Mouse (Mus musculus) yolk sac, embryonic 10.5 days (tissue): ENCODE results near the gene Gpr19.
A peak's percentile ranks its signal among the peaks of the same experiment; 100 is the strongest.

Experiments used
- DNase-seq: peaks from one replicate; pipeline ENCODE4 v3.0.0-alpha.2; 2017; ENCODE audit warnings: low spot score

Gpr19 gene

DNA sequence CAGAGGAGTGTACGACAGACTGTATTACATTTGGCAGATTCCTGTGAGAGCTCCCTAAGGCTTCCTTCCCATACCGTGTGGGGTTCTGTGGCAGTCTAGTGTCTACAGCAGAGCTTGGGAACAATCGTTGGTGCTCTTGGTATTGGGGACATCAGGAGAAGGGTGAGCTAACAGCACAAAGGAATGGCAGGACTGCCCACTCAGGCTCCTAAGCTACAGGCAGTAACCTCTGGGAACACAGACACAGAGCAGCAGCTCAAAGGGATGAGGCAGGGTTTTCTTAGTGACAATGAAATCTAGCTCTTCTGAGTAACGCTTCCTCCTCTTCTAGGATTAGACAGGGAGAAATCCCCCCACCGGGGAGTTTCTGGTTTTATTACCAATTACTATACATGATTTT lies 11.4 kb downstream of the Gpr19 start:
- no peak for DNase-seq

DNA sequence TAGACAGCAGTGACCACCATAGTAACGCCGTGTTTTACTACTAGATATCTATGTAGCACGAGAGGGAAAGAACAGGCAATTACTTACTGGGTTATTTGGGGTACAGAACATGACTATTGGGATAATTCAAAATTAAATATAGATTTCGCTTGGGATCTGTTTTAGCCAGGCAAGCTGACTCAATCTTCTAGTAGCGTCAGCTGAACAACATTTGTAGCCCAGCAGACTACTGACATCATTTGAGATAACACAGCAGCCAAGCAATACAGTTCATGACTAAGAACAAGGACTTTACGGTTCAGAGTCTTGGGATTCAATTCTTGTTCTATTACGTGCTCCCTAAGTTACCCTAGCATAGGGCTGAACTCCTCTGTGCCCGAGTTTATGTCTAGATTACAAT lies 11.9 kb downstream of the Gpr19 start:
- no peak for DNase-seq

DNA sequence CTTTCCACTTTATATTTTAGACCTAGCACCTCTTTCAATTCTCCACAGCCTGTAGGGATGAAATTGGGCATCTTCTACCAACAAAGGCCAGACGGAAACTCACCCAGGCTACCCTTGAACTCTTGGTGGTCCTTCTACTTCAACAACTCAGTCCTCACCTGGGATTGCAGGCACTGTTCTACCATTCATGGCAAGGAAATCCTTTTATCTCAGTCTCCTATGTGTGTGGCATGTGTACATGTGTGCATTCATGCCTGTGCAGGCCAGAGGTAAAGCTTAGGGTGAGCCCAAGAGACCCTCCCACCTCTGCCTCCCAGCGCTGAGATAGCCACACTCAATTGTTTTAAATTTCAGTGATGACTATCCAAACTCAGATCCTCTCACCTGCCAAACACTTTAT lies 12.9 kb downstream of the Gpr19 start:
- no peak for DNase-seq

DNA sequence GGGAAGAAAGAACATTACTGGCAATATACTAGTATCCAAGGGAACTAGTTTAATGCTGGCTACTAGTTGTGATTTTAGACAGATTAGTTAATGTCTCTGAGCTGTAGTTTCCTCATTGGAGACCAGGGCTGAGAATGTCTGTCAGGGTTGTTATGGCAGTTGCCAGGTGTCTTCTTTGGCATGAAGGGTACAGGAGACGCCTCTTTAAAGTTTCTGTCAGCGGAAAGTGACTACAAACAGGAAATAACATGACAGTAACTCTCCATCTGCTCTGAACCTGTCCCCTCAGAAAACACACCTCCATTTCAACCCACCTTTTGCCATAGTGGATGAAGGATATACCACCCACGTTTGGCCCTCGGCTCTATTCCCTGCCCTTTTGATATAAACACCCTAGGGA lies 14.7 kb downstream of the Gpr19 start:
- no peak for DNase-seq

DNA sequence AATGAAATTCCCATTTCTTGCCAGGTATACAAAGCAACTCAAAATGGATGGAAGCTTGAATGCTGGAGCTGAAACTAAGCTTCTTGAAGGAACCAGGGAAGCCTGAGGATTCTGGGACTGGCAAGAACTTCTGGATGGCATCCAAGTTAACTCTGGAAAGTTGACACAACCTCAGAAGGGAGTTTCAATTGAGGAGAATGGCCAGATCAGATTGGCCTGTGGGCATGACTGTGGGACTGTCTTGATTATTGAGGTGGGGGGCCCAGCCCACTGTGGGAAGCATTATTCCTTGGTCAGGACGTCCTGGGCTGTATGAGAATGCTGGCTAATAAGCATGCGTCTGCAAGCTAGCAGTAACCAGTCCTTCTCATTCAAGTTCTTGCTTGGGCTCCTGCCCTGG lies 18.3 kb downstream of the Gpr19 start:
- no peak for DNase-seq

DNA sequence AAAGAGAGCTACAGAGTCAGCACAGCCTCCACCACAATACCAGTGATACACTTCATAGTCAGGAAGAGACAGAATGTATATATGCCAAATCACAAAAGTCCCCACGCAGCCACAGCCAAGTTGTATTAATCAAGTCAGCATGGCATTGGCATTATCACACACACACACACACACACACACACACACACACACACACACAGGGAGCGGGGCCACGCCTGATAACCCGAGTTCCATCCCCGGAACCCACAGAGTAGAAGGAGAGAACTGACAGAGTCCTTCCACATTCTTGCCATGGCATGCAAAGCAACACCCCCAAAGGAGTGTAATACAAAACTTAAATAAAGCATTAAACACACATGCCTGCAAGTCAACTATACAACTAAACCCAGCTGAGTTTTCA lies 18.8 kb downstream of the Gpr19 start:
- DNase-seq: no peak

DNA sequence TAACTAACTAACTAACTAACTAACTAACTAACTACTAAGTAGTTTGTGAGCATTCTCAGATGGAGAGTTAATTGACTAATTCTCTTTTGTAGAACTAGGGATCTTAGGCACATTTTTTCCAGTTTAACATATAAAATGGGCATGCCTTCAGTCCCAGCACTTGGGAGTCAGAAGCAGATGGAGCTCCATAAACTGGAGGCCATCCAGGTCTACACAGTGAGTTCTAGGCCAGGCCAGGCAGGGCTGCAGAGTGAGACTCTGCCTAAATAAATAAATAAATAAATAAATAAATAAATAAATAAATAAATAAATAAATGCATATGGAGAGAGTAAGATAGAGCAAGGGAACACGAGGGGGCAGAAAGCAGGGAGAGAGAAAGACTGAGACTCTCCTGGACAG lies 20.5 kb downstream of the Gpr19 start:
- no peak for DNase-seq

DNA sequence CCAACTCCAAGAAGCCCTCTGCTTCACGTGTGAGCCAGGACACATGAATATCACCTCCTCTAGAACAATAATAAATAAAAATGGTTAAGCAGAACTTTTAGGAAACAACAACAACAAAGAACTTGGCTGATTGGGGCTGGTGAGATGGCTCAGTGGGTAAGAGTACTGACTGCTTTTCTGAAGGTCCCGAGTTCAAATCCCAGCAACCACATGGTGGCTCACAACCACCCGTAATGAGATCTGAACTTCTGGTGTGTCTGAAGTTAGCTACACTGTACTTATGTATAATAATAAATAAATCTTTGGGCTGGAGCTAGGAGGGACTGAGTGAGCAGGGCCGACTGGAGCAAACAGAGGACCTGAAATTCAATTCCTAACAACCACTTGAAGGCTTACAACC lies 21.1 kb downstream of the Gpr19 start:
- no peak for DNase-seq

DNA sequence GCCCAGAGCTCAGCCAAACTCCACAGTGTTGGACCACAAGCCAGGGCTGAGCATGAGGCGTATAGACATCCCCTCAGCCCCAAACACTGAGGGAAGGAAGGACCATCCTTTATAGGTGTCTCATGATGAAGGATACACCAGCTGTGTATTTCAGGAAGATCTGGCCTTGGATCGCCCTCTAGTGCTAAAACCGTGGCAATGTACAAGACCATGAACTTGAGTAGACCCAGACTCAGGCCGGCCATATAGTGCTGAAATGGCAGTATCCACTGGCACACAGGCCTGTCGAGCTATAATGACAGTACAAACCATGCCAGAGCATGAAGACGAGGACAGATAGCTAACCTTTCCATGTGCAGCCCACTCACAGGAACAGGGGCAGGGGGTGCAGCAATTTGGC lies 21.6 kb downstream of the Gpr19 start:
- no peak for DNase-seq

DNA sequence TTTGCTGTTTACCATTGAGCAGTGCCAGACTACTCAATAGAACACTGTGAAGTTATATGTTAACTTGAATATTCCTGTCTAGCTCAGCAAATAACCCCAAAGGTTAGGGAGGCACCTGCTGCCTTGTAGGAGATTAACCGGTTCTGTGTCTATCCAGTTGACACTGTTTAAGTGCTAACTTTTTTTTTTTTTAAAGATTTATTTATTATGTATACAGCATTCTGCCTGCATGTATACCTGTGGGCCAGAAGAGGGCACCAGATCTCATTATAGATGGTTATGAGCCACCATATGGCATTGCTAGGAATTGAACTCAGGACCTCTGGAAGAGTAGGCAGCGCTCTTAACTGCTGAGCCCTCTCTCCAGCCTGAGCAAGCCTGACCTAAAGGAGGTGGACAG lies 25.4 kb downstream of the Gpr19 start:
- DNase-seq: no peak

DNA sequence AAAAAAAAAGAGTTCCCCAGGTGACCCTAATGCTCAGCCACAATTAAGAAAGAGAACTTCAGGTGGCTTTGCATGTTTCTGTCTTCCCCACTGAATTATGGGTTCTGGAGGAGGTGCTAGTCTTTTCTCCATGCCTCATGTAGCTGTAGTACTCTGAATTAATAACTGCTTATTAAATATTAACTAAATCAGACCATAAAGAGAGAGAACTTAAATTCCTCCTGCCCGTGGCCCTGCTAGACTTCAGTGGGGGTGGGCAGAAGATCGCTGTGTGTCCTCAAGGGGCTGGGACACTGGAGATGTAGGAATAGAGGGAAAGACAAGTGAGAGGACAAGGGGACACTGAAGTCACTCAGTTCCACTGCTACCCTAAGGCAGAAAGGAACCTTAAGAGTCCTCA lies 26.1 kb downstream of the Gpr19 start:
- DNase-seq: no peak

DNA sequence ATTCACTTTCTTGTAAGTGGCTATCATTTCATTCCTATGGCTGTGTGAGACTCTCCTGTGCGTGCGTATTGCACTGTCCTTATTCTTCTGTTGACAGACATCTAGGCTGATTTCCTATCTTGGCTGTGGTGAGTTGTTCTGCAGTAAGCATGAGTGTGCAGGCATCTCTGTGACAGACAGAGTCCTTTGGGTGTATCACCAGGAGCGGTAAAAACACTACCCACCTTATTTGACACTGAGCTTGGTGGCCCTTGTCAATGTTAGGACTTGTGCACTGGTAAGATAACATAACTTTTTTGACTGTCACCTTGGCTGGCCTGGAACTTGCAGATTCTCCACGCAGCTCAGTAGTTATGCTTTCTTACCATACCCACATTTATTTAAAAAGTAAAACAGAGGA lies 27.5 kb downstream of the Gpr19 start:
- no peak for DNase-seq

DNA sequence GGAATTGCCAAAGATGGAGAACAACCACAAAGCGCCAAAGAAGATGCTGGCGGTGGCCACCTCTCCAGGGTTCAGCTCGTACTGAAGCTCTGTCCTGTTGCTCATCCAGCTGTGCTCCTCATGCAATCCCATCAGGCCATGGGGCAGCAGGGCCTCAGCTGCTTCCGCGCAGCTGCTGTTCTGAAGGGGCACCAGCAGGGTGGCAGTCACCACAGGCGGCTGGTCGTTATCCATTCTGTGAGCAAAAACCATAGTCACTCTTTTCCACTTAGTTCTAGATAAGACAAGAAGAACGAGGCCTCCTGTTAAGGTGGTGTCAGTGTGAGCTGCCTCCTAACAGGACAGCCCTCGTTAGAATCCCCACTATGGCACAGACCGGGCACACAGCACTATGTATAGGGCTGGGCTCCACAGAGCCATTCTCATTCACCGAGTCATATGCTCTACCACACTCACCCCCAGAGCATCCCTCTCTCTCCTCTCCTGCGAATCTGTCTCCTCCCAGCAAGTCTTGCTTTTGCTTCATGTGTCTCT lies 28.1 kb downstream of the Gpr19 start:
- DNase-seq: no peak

DNA sequence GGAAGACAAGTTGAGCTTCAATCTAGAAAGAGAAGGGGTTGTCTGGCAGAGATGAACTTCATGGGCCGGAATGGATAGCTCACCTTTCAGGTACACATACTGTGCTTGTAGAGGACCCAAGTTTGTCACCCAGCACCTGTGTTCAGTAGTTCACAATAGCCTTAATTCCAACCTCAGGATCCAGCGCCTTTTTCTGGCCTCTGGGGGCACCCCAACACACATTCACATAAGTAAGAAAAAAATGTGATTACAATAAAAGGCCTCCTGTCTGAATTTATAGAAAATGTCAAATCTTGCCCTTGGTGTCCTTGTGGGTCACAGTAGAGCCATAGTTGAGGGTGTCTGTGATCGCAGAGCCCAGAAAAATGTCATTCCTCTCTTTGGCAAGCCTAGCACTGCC lies 31.1 kb downstream of the Gpr19 start:
- no peak for DNase-seq

DNA sequence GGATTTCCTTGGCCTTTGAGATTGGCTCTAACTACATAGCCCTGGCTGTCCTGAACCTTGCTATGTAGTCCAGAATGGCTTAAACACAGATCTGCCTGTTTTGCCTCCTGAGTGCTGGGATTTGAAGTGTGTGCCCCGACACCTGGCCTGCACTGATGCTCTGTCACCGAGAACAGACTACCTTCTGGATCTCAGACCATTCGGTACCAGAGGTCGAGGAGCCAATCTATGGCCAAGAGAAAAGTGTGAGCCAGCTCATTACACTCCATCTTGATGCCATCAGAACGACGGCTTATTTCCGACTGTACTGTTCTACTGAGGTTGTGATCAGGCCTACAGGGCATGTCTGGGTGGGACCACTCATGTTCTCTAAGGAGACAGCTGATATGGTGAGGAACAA lies 32.3 kb downstream of the Gpr19 start:
- no peak for DNase-seq

DNA sequence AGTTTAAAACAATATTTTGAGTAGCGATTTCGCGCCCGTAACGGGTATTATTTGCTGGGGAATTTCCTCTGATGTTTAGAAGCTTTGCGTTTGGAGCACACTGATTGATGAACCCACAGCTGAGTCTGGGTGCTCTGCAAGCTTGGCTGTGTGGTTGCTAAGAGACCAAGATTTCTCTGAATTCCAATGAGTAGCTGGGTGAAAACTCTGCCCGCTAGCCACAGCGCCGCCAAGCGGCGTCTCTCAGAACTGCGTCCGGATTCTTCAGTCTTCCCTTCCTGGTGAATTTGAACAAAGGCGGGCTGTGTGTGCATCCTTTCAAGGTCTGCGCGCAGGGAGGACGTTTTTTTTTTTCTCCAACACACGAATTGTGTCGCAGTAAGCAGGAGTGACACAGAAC lies 35.2 kb downstream of the Gpr19 start:
- peak; percentile 84 for DNase-seq

DNA sequence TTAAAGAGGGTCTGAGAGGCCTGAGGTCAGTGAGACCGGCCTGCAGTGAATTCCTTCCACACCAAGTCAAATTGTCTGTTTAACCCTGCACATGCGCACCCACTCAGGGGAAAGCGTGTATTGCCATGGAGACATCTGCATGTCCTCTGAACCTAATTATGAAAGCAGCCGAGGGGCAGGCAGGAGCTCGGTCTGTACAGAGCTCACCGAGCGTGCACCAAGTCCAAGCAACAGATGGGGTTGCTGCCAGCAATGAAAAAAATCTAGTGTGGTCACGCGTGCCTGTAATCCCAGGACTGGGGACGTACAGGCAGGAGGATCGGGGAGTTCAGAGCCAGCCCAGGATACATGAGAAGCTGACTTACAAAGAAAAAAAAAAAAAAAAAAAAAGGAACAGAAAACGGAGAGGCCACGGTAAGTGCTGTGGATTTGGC lies 35.7 kb downstream of the Gpr19 start:
- DNase-seq: no peak

DNA sequence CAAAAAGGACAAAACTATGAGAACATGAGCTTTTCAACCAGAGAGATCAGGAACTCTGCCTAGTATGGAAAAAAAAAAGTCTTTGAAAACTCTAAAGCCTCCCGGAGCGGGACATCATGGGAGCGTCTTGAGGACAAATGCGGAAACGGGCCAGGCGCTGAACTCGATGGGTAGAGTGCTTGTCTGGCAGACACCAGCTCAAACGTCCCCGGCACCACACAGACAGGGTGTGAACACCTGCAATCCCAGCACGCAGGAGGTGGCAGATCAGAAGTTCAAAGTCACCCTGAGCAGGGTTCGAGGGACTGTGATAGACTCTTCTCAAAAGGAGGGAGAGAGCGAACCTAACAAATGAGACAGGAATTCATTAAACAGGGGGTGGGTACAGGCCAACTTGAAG lies 37.0 kb downstream of the Gpr19 start:
- DNase-seq: no peak

DNA sequence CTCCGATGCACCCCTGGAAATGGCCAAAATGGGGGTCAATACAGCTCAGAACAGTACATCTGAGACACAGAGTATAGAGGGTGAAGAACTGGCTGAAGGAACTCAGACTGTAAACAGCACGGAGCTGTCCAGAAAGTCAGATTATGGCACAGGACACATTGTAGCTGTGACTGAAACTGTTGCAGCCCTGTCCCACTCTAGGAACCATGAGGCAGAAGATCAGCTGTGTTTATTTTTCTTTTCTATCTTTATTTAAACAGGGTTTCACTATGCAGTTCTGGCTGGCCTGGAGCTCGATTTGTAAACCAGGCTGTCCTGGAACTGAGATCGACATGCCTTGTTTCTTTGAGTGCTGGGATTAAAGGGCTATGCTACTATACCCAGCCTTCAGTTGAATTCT lies 38.1 kb downstream of the Gpr19 start:
- peak; percentile 18 for DNase-seq

DNA sequence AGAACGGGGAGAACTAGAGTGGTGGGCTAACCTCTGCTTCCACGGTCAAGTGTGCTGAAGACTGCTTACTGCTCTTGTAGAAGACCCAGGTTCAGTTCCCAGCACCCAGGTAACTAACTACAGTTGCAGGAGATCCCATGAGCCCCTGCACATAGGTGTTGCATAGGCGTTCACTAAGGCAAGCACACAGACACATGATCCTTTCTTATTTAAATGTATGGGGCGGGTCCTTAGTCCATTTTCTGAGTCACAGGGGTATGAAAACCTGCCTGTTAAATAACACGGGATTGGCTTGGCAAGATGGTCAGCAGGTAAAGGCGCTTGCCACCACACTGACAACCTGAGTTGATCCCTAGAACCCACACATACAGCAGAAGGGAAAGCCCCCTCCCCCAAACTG lies 39.4 kb downstream of the Gpr19 start:
- no peak for DNase-seq

DNA sequence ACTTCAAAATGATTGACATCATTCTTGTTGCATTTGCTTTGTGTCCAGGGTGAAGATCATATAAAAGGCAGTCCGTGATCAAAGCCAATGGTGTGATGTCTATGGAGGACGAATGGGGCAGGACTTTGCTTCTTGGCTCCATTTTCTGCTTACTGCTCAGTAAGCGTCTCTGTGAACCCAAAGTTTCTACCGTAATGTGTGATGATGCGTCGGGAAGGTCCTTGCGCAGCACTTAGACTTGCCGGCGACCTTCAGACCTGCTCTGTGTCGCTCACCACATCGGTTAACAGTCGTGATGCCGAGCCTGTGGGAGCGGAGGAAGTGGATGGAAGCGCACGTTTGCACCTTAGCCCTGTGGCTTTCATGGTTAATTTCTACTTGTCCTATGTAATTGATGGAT lies 42.5 kb downstream of the Gpr19 start:
- DNase-seq: no peak

DNA sequence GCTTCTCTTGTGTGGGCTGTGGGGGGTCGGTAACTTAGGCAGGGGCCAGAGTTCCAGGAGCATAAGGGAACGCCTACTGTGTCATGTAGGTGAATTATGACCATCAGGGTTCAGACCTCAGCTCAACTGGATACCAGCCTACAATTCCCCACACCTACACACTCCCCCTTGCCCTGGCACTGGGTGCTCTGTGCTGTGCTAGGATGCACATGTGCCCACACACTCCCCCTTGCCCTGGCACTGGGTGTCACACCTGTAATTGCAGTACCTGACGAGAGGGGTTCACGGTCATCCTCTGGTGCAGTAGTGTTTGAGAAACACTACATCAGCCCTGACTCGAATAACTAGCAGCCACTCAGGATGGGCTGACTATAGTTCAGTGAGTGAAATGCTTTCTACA lies 43.6 kb downstream of the Gpr19 start:
- no peak for DNase-seq

DNA sequence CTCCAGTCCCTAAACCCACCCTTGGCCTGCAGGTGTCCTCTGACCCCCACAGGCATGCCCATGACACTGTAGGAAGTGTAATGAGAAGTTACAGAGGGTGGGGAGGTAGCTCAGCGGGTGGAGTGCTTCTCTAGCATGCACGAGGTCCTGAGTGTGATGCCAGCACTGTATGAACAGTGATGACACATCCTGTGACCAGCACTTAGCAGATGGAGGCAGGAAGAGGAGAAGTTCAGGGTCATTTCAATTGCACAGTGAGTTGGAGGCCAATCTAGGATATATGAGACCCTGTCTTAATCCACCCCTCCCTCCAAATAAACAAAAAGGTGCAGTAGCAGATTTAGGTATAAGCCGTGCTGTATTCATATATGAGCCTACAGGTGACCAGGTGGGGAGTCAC lies 48.4 kb downstream of the Gpr19 start:
- DNase-seq: no peak

DNA sequence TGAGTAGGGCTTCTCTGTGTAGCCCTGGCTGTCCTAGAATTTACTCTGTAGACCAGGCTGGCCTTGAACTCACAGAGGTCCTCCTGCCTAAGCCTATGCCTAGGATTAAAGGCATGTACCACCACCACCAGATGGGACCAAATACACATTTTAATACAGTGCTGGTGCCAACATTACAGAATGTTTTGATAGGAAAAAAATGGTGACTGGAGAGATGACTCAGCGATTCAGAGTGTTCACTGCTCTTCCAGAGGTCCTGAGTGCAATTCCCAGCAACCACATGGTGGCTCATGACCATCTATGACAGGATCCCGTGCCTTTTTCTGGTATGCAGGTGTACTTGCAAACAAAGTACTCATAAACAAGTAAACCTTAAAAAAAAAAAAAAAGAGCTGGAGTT lies 48.9 kb downstream of the Gpr19 start:
- no peak for DNase-seq

DNA sequence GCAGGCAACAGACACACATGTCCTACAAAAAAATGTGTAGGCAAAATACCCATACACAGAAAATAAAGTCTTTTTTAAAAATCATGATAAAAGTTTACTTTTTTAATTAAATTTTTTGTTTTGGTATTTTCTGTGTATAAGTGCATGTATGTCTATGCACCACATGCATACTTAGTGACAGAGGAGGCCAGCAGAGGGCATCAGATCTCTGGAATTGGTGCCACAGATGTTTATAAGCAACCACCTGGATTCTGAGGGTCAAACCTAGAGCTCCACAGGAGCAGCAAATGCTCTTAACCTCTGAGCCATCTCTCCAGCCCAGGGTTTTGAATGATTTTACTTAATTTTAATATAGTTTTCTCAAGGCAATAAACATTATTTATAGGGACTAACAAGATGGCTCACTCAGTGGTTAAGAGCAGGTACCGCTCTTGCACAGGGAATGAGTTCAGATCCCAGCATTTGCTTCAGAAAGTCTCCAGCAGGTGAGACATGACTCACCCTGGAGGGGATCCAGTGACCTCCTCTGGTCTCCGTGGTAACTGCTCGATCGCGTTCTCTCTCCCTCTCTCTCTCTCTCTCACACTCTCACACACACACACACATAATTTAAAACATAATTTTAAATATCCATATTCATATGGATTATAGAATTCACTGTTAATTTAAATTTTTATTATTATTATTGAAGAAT lies 50.0 kb downstream of the Gpr19 start:
- no peak for DNase-seq
